ENCODE assay signal across 9 mouse cellular contexts in the genomic region with DNA sequence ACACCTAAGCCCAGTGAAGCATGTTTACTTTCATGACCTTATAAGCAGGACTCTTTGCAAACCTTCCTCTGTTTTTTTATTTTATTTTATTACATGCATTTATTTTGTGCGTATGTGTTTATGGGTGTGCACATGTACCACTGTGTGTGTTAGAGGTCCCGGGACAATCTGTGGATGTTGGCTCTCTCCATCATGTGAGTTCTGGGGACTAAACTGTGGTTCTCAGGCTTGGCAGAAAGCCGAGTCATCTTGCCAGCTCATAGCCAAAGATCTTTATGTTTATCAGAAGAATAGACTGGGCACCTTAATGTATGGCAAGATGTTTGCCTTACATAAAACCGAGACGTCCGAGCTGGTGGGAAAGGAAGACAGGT. TPM values are rescaled to one million over a fixed set of nuclear protein-coding genes. Genes with fewer than 3 reads are reported as not detected.
DNase-seq lines count a peak whose midpoint lies in the region; ATAC-seq lines count a peak whose summit lies in the region.
"Had no signal": no experiment of that assay in that cellular context is flagged by ENCODE, and none has a peak within 500 bp of the region (broad histone marks: within the 10 kb centered on the region; RNA-seq: fewer than 3 reads in every experiment).

No protein-coding gene starts in this region.

- H3K27ac ChIP-seq in kidney, embryonic 14.5 days (ENCODE audit: low read depth, low read length) = peak overlapping the region; percentile 79; the same call in 1 of the 2 replicates
- H3K27ac ChIP-seq in embryonic facial prominence, embryonic 14.5 days (replicated peaks; ENCODE audit: low read depth, low read length) = peak overlapping the region; percentile 83
- no peak overlapping the region for H3K27ac ChIP-seq in midbrain, embryonic 11.5 days (ENCODE audit: low read depth, low read length)

- no peak for ATAC-seq in kidney, embryonic 14.5 days (ENCODE audit: low FRiP score, low TSS enrichment)
- ATAC-seq in embryonic facial prominence, embryonic 14.5 days (ENCODE audit: low read depth) = no peak
- no peak; the same call in 1 of the 2 replicates for ATAC-seq in midbrain, embryonic 11.5 days (ENCODE audit: low FRiP score)
- no peak for ATAC-seq in activated CD4-positive, CD25-positive, alpha-beta regulatory T cell, adult 4 months
- ATAC-seq: liver, postnatal 0 days had no signal

- WGBS in kidney, embryonic 14.5 days = 65% methylated on average over 6 of the region's 6 CpGs
- WGBS in embryonic facial prominence, embryonic 14.5 days = 35% methylated on average over 6 of the region's 6 CpGs
- WGBS in midbrain, embryonic 11.5 days = 62% methylated on average over 6 of the region's 6 CpGs

- H3K4me2 ChIP-seq in kidney, embryonic 14.5 days (replicated peaks; ENCODE audit: low read depth, low read length) = no peak overlapping the region
- H3K4me2 ChIP-seq in embryonic facial prominence, embryonic 14.5 days (ENCODE audit: low read depth, low read length) = peak overlapping the region; percentile 44
- no peak overlapping the region for H3K4me2 ChIP-seq in midbrain, embryonic 11.5 days

- H3K4me3 ChIP-seq in kidney, embryonic 14.5 days (ENCODE audit: low read length) = no peak overlapping the region
- H3K4me3 ChIP-seq in embryonic facial prominence, embryonic 14.5 days (ENCODE audit: low read depth, low read length) = no peak overlapping the region
- no peak overlapping the region for H3K4me3 ChIP-seq in midbrain, embryonic 11.5 days (ENCODE audit: low read depth, low read length)

- DNase-seq in kidney, adult 11 months = no peak
- peak; percentile 60 for DNase-seq in NIH3T3 (ENCODE audit: low read depth)
- DNase-seq in embryonic facial prominence, embryonic 14.5 days (ENCODE audit: low spot score) = peak; percentile 25
- peak; percentile 86 for DNase-seq in midbrain, embryonic 11.5 days (ENCODE audit: low spot score, missing footprints)
- DNase-seq in testis, postnatal 14 days (ENCODE audit: low spot score) = no peak
- DNase-seq: gastrocnemius, postnatal 14 days; liver, postnatal 0 days had no signal

- H3K9me3 ChIP-seq in kidney, embryonic 14.5 days (ENCODE audit: control insufficient read depth, low read length) = no peaks in the 10 kb centered on the region
- no peaks in the 10 kb centered on the region for H3K9me3 ChIP-seq in embryonic facial prominence, embryonic 14.5 days (ENCODE audit: control insufficient read depth, low read length)
- H3K9me3 ChIP-seq in midbrain, embryonic 11.5 days (ENCODE audit: control insufficient read depth, low read length) = no peaks in the 10 kb centered on the region

- no peaks in the 10 kb centered on the region for H3K36me3 ChIP-seq in kidney, embryonic 14.5 days (ENCODE audit: control insufficient read depth, insufficient read depth, low read length)
- no peaks in the 10 kb centered on the region for H3K36me3 ChIP-seq in embryonic facial prominence, embryonic 14.5 days (ENCODE audit: control insufficient read depth, insufficient read depth, low read length)
- H3K36me3 ChIP-seq in midbrain, embryonic 11.5 days (ENCODE audit: control insufficient read depth, insufficient read depth, low read length) = no peaks in the 10 kb centered on the region

- H3K9ac ChIP-seq in kidney, embryonic 14.5 days (ENCODE audit: low read depth, low read length) = no peak overlapping the region
- H3K9ac ChIP-seq in embryonic facial prominence, embryonic 14.5 days (ENCODE audit: low read depth, low read length) = no peak overlapping the region
- no peak overlapping the region for H3K9ac ChIP-seq in midbrain, embryonic 11.5 days (ENCODE audit: low read length)
- H3K9ac ChIP-seq: liver, postnatal 0 days had no signal

- H3K27me3 ChIP-seq in kidney, embryonic 14.5 days (ENCODE audit: control insufficient read depth, insufficient read depth, low read length) = no peaks in the 10 kb centered on the region
- no peaks in the 10 kb centered on the region for H3K27me3 ChIP-seq in embryonic facial prominence, embryonic 14.5 days (replicated peaks; ENCODE audit: control insufficient read depth, insufficient read depth, low read length)
- no peaks in the 10 kb centered on the region for H3K27me3 ChIP-seq in midbrain, embryonic 11.5 days (ENCODE audit: control insufficient read depth, insufficient read depth, low read length)

- peaks cover 26% of the 10 kb centered on the region for H3K4me1 ChIP-seq in kidney, embryonic 14.5 days (ENCODE audit: control insufficient read depth, insufficient read depth, low read length)
- peaks cover 35% of the 10 kb centered on the region for H3K4me1 ChIP-seq in embryonic facial prominence, embryonic 14.5 days (ENCODE audit: control insufficient read depth, insufficient read depth, low read length)
- H3K4me1 ChIP-seq in midbrain, embryonic 11.5 days (ENCODE audit: control insufficient read depth, insufficient read depth, low read length) = peaks cover 22% of the 10 kb centered on the region

RNA-seq across cellular contexts. Expression of a gene that starts 27.8 kb away (rescaled TPM):
- polyA plus RNA-seq in kidney, embryonic 14.5 days (2014; fragmentation: Nextera tagmentation; extraction: Ambion mirVana) = 12.5 and 20.3 TPM in 2 replicates
- polyA plus RNA-seq in embryonic facial prominence, embryonic 14.5 days (2014; fragmentation: Nextera tagmentation; extraction: Ambion mirVana) = 19.3 and 20.5 TPM in 2 replicates
- 4.9 and 5.0 TPM in 2 replicates for polyA plus RNA-seq in midbrain, embryonic 11.5 days (2014; fragmentation: Nextera tagmentation; extraction: Ambion mirVana)
- polyA plus RNA-seq in activated CD4-positive, CD25-positive, alpha-beta regulatory T cell, adult 4 months (2017; shearing (Covaris generic)) = under 1 TPM; 0.06 to 0.09 TPM

Comparison
In these comparisons a context has a peak if more than half of its experiments do, and no peak if none do; other contexts are left out.
1. DNase-seq: peak in NIH3T3 (single experiment), embryonic facial prominence, embryonic 14.5 days (single experiment) and midbrain, embryonic 11.5 days (single experiment); none in kidney, adult 11 months (single experiment) and testis, postnatal 14 days (single experiment).